Mouse (Mus musculus): ENCODE results near the gene Cdca8. TPM values are rescaled to one million over a fixed set of nuclear protein-coding genes. Genes with fewer than 3 reads are reported as not detected.

Gene Cdca8
- polyA plus RNA-seq, 1 experiment from 2014 or later: 34.9 TPM

- no peak for ATAC-seq (ENCODE audit: low FRiP score, low TSS enrichment)
These were observed 45.3 kb downstream of the Cdca8 start for GRCm38 (mm10) chr4:124893769-124894168.

GRCm38 (mm10) chr4:124890831-124891230, 48.3 kb downstream of the Cdca8 start:
- DNase-seq (ENCODE audit: low spot score): no peak
- H3K4me3 ChIP-seq (ENCODE audit: low read depth, low read length): no peak overlapping the region
- H3K9ac ChIP-seq (ENCODE audit: low read length): no peak overlapping the region
- 65% methylated on average over 5 of the region's 5 CpGs for WGBS
- H3K36me3 ChIP-seq (ENCODE audit: control insufficient read depth, insufficient read depth, low read length): no peaks in the 10 kb centered on the region
- H3K27me3 ChIP-seq (ENCODE audit: control insufficient read depth, insufficient read depth, low read length): peaks cover 11% of the 10 kb centered on the region; the same call in 1 of the 2 replicates
- TF ChIP-seq EP300 (optimal IDR thresholded peaks at IDR 0.05) (no peak), CTCF (IDR thresholded peaks at IDR 0.05; ENCODE audit: low read depth) (no peak)
- H3K4me1 ChIP-seq (replicated peaks; ENCODE audit: control insufficient read depth, insufficient read depth): no peaks in the 10 kb centered on the region
- no peaks in the 10 kb centered on the region for H3K9me3 ChIP-seq (ENCODE audit: control insufficient read depth, low read length)
- no peak overlapping the region for H3K4me2 ChIP-seq (replicated peaks; ENCODE audit: low read depth)
- no peak overlapping the region for H3K27ac ChIP-seq (replicated peaks)
- ATAC-seq (ENCODE audit: low FRiP score, low TSS enrichment): no peak

More at GRCm38 (mm10) chr4:124893769-124894168, 45.3 kb downstream of the Cdca8 start:
- 32% methylated on average over 6 of the region's 6 CpGs for WGBS
- no peak for TF ChIP-seq CTCF (IDR thresholded peaks at IDR 0.05; ENCODE audit: low read depth)
- no peak for TF ChIP-seq EP300 (optimal IDR thresholded peaks at IDR 0.05)
- Histone ChIP-seq H3K4me1 (replicated peaks; ENCODE audit: control insufficient read depth, insufficient read depth) (no peaks in the 10 kb centered on the region), H3K27me3 (ENCODE audit: control insufficient read depth, insufficient read depth, low read length) (peaks cover 11% of the 10 kb centered on the region; the same call in 1 of the 2 replicates), H3K36me3 (ENCODE audit: control insufficient read depth, insufficient read depth, low read length) (no peaks in the 10 kb centered on the region), H3K4me3 (ENCODE audit: low read depth, low read length) (no peak overlapping the region), H3K27ac (replicated peaks) (no peak overlapping the region), H3K9me3 (ENCODE audit: control insufficient read depth, low read length) (no peaks in the 10 kb centered on the region), H3K9ac (ENCODE audit: low read length) (no peak overlapping the region), H3K4me2 (replicated peaks; ENCODE audit: low read depth) (no peak overlapping the region)
- no peak for DNase-seq (ENCODE audit: low spot score)

- H3K4me2 ChIP-seq (replicated peaks; ENCODE audit: low read depth): no peak overlapping the region
- H3K9me3 ChIP-seq (ENCODE audit: control insufficient read depth, low read length): no peaks in the 10 kb centered on the region
- TF ChIP-seq CTCF (IDR thresholded peaks at IDR 0.05; ENCODE audit: low read depth) (no peak), EP300 (optimal IDR thresholded peaks at IDR 0.05) (no peak)
- DNase-seq (ENCODE audit: low spot score): no peak
- H3K27ac ChIP-seq (replicated peaks): no peak overlapping the region
- H3K36me3 ChIP-seq (ENCODE audit: control insufficient read depth, insufficient read depth, low read length): no peaks in the 10 kb centered on the region
- ATAC-seq (ENCODE audit: low FRiP score, low TSS enrichment): no peak
- peaks cover 7% of the 10 kb centered on the region; the same call in 1 of the 2 replicates for H3K27me3 ChIP-seq (ENCODE audit: control insufficient read depth, insufficient read depth, low read length)
- 71% methylated on average over 2 of the region's 2 CpGs for whole genome bisulfite sequencing
- H3K9ac ChIP-seq (ENCODE audit: low read length): no peak overlapping the region
- no peak overlapping the region for H3K4me3 ChIP-seq (ENCODE audit: low read depth, low read length)
- no peaks in the 10 kb centered on the region for H3K4me1 ChIP-seq (replicated peaks; ENCODE audit: control insufficient read depth, insufficient read depth)
These were observed 49.2 kb downstream of the Cdca8 start for GRCm38 (mm10) chr4:124889935-124890334.

- H3K27me3 ChIP-seq (ENCODE audit: control insufficient read depth, insufficient read depth, low read length): no peaks in the 10 kb centered on the region; the same call in 1 of the 2 replicates
- no peaks in the 10 kb centered on the region for H3K9me3 ChIP-seq (ENCODE audit: control insufficient read depth, low read length)
- H3K4me3 ChIP-seq (ENCODE audit: low read depth, low read length): no peak overlapping the region
- no peak overlapping the region for H3K9ac ChIP-seq (ENCODE audit: low read length)
- no peak overlapping the region for H3K27ac ChIP-seq (replicated peaks)
- DNase-seq (ENCODE audit: low spot score): no peak
- 70% methylated on average over 7 of the region's 7 CpGs for WGBS
- no peaks in the 10 kb centered on the region for H3K36me3 ChIP-seq (ENCODE audit: control insufficient read depth, insufficient read depth, low read length)
- H3K4me2 ChIP-seq (replicated peaks; ENCODE audit: low read depth): no peak overlapping the region
- no peak for ATAC-seq (ENCODE audit: low FRiP score, low TSS enrichment)
- TF ChIP-seq CTCF (IDR thresholded peaks at IDR 0.05; ENCODE audit: low read depth) (no peak), EP300 (optimal IDR thresholded peaks at IDR 0.05) (no peak)
- H3K4me1 ChIP-seq (replicated peaks; ENCODE audit: control insufficient read depth, insufficient read depth): no peaks in the 10 kb centered on the region
These were observed 50.4 kb downstream of the Cdca8 start for GRCm38 (mm10) chr4:124888702-124889101.

- H3K4me3 ChIP-seq (ENCODE audit: low read depth, low read length): no peak overlapping the region
- H3K9me3 ChIP-seq (ENCODE audit: control insufficient read depth, low read length): no peaks in the 10 kb centered on the region
- ATAC-seq (ENCODE audit: low FRiP score, low TSS enrichment) (no peak), DNase-seq (ENCODE audit: low spot score) (peak; percentile 61)
- H3K27ac ChIP-seq (replicated peaks): no peak overlapping the region
- no peak overlapping the region for H3K9ac ChIP-seq (ENCODE audit: low read length)
- H3K27me3 ChIP-seq (ENCODE audit: control insufficient read depth, insufficient read depth, low read length): peaks cover 14% of the 10 kb centered on the region; the same call in 1 of the 2 replicates
- no peaks in the 10 kb centered on the region for H3K36me3 ChIP-seq (ENCODE audit: control insufficient read depth, insufficient read depth, low read length)
- WGBS: 1% methylated on average over 32 of the region's 37 CpGs
- H3K4me1 ChIP-seq (replicated peaks; ENCODE audit: control insufficient read depth, insufficient read depth): no peaks in the 10 kb centered on the region
- H3K4me2 ChIP-seq (replicated peaks; ENCODE audit: low read depth): no peak overlapping the region
- TF ChIP-seq CTCF (IDR thresholded peaks at IDR 0.05; ENCODE audit: low read depth) (no peak), EP300 (optimal IDR thresholded peaks at IDR 0.05) (no peak)
These were observed 56.9 kb downstream of the Cdca8 start for GRCm38 (mm10) chr4:124882151-124882729.

- no peaks in the 10 kb centered on the region for H3K9me3 ChIP-seq (ENCODE audit: control insufficient read depth, low read length)
- no peak overlapping the region for H3K27ac ChIP-seq (replicated peaks)
- no peaks in the 10 kb centered on the region for H3K4me1 ChIP-seq (replicated peaks; ENCODE audit: control insufficient read depth, insufficient read depth)
- H3K4me3 ChIP-seq (ENCODE audit: low read depth, low read length): peak overlapping the region; percentile 13; the same call in 1 of the 2 replicates
- DNase-seq (ENCODE audit: low spot score) (no peak), ATAC-seq (ENCODE audit: low FRiP score, low TSS enrichment) (peak; percentile 66)
- TF ChIP-seq EP300 (optimal IDR thresholded peaks at IDR 0.05) (no peak), CTCF (IDR thresholded peaks at IDR 0.05; ENCODE audit: low read depth) (no peak)
- H3K27me3 ChIP-seq (ENCODE audit: control insufficient read depth, insufficient read depth, low read length): peaks cover 14% of the 10 kb centered on the region; the same call in 1 of the 2 replicates
- H3K9ac ChIP-seq (ENCODE audit: low read length): no peak overlapping the region
- 1% methylated on average over 36 of the region's 37 CpGs for WGBS
- no peaks in the 10 kb centered on the region for H3K36me3 ChIP-seq (ENCODE audit: control insufficient read depth, insufficient read depth, low read length)
- H3K4me2 ChIP-seq (replicated peaks; ENCODE audit: low read depth): peak overlapping the region; percentile 34; the same call in 1 of the 2 replicates
These were observed 57.7 kb downstream of the Cdca8 start for GRCm38 (mm10) chr4:124881341-124881908.

Data from stomach, postnatal 0 days (tissue).